Mouse (Mus musculus) erythroblast, embryonic 14.5 days (primary cell): ENCODE measurements around the gene Mmd.

ENCODE experiments used
- GATA1 ChIP-seq: IDR thresholded peaks from 2 replicates; pipeline ENCODE4 v1.6.1; 2012; ENCODE audit warnings: low read length, inconsistent platforms, mixed read lengths
- TAL1 ChIP-seq: IDR thresholded peaks from 3 replicates; pipeline ENCODE4 v1.6.1; 2012; ENCODE audit warnings: low read length, inconsistent platforms, mixed read lengths

DNA sequence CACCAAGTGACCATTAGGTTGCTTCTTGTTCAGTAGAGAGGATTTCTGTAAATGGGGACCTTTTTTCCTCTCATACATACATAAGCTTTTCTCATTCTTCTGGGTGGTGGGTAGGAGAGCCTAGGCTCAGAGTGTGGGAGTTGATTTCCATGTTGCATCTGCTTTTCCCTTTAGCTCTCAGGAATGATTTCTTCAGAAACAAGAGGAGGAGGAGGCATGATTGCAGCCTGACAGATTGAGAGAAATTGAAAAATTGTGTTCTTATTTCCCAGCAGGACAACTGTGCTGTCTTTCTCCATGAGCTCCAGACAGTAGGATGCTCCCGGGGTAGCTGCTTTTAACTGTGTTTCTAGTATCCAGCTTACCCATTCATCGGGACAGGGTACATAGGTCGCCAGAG lies 5.3 kb downstream of the Mmd start:
- TF ChIP-seq GATA1 (no peak), TAL1 (no peak)
